Mouse (Mus musculus) layer of hippocampus, postnatal 10 days (tissue): ENCODE measurements around the gene Ttbk2. TPM values are rescaled to one million over a fixed set of nuclear protein-coding genes. Genes with fewer than 3 reads are reported as not detected.

Source experiments
- DNase-seq, 2 experiments: peaks; one replicate each; pipeline ENCODE4 v3.0.0; 2021; ENCODE audit warnings: low spot score in 2 of 2
- long read RNA-seq: library from polyadenylated mRNA; stranded (forward); transcript quantifications from one replicate; pipeline ENCODE4 v2.0.0, GENCODE M21; 2023
- total RNA-seq, 2 experiments: library from RNA; stranded (reverse); gene quantifications; 2 replicates each; pipeline ENCODE4 v1.2.3; 2021

Gene Ttbk2
- 10 to 100 TPM; 61.0 to 69.1 TPM for total RNA-seq
- long read RNA-seq, full-length matches to known transcripts, result 1 of 10 reads
- long read RNA-seq, partial matches to known transcripts, result 0 of 10 reads
- long read RNA-seq, other reads (novel, unspliced or antisense), result 9 of 10 reads

DNA sequence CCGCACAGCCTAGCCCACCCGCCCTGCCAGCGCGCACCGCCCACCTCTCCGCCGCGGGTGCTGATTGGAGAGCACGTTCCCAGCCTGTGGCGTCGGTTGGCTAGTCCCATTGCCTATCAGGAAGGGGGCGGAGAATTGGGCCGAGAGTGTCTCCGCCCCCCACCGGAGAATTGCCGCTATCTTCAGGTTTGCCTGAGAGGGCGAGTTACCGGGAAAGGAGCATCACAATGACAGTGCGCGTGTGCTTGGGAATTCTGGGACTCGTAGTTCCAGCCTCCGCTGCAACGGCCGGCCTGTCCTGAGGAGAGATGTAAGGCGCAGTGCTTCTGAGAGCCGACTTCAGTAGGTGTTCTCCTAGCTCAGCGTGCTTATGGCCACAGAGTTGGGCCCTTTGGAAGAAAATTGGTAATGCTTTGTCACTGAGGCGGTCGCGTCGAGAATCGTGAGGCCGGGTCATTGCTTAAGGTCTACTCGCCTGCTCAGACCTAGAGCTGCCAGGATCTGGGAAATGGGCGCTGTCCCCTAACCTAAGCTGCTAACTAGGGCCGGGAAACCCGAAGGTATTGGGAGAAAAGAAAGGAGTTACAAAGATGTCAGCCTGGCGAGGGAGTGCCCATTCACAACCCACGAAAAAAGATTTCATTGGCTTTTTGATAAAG is at the start of gene Ttbk2:
TSS of gene Ttbk2 (minus strand) at position 181 of the 659 bp plus-strand sequence.
- peak; percentile 99 for DNase-seq

DNA sequence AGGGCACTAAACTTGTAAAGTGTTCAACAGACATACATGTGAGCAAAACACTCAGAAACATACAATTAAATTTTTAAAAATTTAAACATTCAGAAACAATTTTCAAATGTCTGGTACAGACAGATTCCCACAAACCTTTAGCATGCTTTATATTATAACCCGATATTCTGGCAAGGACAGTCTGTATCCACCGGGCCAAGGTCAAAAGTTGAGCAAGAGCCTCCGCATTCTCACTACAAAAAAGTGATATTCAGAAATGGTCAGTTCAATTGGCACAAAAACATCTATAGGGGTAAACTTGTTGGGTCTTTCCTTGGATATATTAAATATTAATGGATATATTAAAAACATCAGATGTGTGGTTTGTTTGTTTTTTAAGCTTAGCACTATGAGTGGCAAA is 46.0 kb upstream of the Ttbk2 start:
- DNase-seq, result no peak

DNA sequence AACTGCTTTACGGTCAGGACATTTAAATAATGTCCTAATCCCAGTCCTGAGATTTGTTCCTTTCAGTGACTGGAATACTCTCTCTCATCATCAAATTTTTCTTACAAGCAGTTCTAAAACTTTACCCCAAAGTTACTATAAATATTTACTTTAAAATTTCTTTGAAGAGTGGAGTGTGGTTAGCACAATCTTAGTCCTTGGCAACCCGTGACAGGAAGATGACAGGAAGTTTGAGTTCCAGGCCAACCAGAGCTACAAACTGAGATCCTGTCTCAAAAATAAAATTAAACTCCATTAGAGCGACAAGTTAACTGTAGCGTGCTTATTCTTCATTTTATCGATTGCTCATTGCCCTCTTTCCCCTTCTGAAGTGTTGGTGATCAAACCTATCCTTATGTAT is 37.2 kb upstream of the Ttbk2 start:
- no peak for DNase-seq

DNA sequence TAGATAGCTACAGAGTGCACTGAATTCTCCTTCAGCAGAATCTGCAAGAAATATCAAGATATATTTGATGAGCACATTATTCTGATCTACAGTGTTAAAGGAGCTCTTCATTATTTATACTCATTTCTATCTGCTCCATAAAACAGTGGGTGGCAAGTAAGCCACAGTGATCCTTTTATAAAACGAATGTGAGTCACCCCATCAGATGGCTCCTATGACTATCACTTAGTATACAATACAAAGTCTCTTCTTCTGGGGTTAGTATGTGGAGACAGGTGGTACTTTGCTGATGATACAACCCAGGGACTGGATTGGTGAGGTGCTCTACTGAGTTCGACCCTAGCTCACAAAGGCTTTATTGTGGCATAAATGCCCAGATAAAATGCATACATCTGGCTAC is 22.8 kb upstream of the Ttbk2 start:
- no peak for DNase-seq

DNA sequence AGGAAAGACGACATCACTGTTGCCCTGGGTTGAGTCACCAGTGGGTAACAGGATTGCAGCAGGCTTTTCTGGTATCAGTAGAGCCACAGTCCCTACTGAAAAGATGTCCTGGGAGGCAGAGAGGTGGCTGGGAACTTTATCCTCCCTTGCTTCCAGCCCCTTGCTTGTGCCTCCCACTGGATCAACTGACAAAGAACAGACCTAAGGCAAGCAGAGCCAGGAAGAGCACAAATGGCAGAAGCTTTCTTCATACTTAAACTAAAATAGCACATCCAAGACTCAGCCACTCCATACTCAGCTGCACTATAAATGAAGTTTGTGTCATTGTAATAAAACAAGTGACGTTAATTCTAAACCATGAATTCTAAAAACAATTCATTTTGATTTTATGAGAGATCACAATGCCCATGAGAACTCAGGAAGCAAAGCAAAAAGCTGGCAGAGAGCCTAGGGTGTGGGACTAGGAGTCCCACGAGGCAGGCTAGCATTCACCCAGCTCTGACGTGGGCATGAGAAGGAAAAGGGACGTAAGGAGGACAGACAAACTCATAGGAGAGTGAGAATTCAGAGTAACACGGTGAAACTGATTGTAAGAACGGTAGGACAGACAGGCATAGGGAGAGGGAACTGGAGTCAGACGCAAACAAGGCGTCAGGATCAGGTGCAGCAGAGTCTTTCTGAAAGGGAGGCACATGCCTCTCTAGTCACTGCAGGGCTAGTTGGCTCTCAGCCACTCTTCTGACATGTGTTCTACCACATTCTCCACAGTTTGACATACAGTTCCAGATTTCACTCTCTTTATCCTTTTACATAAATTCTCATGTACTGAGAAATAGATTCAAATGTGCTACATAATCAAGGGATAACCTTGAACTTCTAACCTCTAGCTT is 21.3 kb upstream of the Ttbk2 start:
- DNase-seq, result no peak

DNA sequence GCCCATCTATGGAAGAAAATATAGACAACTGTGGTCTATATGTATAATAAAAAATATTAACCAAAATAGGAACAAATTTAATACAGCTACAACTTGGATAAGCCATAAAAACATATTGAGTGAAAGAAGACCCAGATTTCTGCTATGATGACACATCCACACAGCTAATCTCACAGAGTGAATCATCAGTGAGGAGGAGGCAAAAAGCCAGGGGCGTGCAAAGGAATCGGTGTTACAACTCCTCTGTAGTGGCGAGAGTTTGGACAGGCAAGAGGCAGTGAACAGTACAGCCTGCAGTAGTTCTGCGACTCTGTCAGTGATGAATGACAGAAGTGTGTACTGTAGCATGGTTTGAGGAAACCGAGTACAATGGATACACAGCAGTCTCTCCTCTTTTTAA is 16.9 kb upstream of the Ttbk2 start:
- DNase-seq, result peak in 1 of 2 experiments; percentile 22

DNA sequence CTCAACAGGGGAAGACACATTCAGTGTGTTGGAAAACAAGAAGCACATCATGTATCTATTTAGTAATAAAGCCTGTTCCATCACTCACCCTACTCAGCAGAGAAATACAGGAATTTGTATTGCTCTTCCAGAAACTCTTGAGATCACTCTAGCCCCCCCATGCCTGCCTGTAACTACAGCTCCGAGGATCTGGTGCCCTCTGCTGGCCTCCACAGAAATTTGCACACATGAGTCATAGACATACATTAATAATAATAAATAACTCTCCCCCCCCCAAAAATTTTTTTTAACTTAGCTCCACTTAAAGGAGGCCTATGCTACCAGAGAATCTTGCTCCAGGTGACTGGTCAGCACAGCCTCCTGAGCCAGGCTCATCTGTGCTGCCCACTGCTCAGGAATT is 16.2 kb upstream of the Ttbk2 start:
- DNase-seq, result peak; percentile 22 to 57

DNA sequence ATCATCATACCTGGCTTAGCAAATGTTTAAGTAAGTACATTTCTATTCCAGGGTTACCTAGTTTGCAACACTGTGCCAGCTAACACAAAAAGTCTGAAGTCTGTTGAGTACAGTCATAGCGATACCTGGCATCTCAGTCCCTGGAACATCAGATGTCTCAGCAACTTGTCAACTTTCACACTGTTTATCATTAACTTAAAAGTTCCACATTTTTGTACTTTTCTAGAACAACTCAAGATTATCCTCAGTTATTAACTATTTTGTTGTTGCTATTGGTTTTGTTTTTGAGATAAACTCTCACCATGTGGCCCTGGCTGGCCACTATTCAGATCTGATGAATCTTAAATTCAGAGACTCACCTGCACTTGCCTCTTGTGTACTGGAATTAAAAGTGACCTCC is 13.0 kb upstream of the Ttbk2 start:
- DNase-seq, result no peak

DNA sequence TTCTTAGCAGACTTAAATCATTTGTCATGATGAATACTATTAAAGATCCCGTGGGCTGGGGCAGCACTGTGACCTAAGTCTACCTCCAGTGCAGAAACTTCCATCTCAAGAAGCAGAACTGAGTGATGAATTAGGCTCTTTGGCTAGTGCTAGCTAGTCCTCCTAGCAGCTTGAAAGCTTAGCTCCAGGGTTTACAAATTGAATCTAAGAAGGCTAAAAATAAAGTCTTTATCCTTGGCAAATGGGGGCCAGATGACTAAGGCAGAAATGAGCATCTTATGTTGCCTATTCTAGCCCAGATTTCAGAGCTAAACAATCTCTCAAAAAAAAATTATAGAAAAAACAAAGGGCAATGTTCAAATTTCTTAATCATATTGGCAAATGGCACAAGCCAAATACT is 10.3 kb upstream of the Ttbk2 start:
- DNase-seq, result no peak

DNA sequence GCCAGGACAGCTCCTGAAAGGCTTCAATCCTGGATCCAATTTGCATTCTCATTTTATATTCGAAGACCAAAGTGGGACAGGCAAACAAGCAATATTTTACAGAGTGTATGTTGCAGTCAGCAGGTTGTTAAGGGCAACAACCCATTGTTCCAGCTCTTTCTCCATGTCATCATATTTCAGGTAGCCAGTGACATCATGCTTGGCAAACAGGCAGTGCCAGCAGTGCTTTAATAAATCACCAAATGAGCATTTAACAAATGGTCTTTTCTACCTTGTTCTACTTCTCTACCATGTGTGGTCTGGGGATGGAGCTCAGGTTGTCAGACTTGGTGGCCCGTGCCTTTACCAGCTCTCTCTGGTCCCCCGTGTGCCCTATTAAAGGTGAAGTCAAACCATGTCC is 7.7 kb upstream of the Ttbk2 start:
- no peak for DNase-seq

DNA sequence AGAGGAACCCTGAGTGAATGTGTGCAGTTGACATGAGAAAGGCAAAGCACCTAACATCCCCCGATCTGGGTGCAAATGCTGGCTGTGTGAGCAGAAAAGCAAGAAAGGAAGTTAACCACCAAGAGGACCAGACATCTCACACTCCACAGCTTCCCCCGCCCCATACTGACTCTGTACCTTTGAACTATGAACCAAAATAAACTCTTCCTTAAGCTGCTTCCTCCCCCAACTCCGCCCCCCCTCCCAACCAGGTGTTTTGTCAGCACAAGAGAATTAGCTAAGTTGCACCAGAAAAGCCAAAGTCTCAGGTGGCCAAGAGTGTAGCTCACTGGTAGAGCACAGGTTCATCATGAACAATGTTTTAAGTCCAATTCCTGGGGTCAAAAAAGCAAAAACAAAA is 2.7 kb upstream of the Ttbk2 start:
- DNase-seq, result no peak

DNA sequence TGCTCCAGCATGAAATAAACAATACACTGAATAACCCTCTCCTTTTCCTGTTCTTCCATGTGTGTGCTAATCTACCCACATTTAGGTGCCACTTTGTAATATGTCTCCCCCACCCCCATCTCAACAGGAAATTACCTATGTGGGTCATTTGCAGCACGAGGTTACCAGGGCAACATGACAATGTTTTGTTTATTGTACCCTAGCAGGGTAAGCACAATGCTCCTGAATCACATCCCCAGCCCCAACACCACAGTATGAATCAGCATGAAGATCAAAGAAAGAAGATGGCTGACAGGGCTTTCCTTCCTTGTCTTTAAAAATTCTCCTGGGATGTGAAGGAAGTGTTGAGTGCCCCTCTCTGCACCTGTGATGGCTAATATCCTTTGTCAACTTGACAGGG is 2.2 kb upstream of the Ttbk2 start:
- no peak for DNase-seq

DNA sequence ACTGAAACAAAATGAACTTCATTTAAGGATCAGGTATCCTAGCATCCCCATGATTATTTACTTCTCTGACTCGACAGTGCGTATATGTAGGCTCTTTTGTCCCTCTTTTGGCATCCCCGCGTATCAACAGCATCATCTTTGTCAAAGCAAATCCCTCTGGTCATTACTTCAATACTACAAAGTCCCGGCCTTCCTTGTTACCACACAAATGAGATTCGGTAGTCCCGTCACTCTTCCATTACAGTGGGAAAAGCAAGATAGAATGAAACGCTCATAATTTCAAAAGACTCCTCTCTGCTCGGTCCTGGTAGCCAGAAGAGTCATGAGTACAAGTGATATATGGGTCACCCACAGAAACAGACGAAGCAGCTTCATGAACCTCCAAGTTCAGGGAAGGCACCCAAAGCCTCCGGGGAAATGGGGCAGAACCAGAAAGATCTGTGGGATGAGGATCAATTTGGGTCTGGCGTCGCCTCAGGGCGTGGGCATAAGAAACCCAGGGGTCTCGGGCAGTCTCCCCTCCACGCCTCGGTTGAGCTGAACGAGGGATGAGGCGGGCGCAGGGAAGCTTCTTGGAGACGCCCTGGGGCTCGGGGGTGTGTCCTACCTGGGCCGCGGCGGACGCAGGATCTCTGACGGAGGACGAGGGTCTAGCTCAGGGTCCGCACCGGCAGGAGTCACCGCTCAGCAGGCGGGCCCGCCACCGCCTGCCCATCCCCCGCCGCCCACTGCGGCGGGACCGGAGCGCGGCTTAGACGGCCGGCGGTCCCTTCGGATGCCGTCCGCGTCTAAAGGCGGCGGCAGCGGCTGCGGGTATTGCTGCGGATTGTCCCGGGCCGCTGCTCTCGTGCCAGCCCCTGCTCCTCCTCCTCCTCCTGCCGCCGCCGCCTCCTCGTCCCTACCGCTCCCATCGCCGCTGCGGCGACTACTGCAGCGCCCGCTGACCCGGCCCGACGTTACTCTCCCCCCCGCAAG is 668 bp downstream of the Ttbk2 start, which contains the start of gene Cdan1:
TSS of gene Cdan1 (minus strand) at position 680 of the 975 bp plus-strand sequence.
- peak in 1 of 2 experiments; percentile 46 for DNase-seq

DNA sequence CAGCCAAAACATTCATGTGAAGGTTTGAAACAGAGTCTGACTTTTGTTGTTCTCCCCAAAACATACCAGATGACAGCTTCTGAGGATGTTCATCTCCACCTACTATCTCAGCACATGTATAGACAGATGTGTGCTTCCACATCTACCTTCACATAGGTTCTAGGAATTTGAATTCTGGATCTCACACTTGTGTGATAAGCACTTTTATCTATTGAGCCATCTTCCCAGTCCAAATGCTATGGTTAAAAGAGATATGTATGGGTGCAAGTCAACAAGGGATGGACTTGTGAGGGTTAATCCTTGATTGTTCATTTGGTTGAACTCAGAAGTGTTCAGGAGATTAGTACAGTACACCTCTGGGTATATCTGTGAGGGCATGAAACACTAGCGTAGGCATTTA is 5.1 kb downstream of the Ttbk2 start:
- DNase-seq, result no peak

DNA sequence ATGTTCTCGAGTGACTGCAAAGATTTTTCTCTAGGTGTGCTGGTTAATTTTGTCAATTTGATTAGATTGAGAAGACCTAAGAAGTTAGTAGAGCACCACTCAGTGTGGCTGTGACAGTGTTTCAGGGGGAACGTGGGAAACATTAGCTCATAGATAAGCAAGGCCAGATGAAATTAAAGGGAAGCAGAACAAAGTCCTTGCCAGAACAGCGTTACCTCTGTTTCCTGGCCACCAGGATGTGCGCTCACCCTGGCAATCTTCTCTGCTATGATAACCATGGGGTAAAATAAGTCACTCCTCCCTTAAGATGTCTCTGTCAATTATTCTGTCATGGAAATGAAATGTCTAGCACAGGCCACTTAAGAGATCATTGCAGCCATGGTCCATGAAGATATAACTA is 6.4 kb downstream of the Ttbk2 start:
- no peak for DNase-seq

DNA sequence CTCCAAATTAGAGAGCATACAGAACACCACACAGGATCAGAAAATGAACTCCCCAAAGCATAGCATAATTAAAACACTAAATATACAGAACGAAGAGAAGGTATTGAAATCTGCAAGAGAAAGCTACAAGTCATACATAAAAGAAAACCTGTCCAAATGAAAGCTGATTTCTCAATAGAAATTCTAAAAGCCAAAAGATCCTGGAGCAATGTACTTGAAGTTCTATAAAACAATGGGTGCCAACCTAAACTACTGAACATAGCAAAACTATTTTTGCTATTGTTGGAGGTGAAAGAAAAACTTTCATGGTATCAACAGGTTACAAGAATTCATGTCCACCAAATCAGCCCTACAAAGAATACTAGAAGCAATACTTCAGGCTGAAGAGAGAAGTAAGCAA is 9.2 kb downstream of the Ttbk2 start:
- DNase-seq, result no peak

DNA sequence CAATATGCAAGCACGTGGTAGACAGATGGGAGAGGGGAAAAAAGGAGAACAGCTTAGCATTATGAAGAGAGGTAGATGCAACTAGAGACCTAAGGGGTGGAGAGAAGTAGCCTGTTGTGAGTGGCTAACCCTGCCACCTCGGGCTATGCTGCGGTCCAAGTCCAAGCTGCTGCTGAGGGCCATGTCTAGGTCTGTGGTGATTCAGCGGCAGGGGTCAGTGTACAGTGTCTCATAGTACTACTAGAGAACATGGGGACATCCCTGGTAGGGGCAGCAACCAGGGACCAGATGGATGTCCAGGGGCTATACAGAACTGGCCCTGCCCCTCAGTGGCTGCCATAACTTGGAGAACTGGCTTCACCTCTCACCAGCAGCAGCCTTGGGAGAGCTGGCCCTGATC is 15.2 kb downstream of the Ttbk2 start:
- no peak for DNase-seq

DNA sequence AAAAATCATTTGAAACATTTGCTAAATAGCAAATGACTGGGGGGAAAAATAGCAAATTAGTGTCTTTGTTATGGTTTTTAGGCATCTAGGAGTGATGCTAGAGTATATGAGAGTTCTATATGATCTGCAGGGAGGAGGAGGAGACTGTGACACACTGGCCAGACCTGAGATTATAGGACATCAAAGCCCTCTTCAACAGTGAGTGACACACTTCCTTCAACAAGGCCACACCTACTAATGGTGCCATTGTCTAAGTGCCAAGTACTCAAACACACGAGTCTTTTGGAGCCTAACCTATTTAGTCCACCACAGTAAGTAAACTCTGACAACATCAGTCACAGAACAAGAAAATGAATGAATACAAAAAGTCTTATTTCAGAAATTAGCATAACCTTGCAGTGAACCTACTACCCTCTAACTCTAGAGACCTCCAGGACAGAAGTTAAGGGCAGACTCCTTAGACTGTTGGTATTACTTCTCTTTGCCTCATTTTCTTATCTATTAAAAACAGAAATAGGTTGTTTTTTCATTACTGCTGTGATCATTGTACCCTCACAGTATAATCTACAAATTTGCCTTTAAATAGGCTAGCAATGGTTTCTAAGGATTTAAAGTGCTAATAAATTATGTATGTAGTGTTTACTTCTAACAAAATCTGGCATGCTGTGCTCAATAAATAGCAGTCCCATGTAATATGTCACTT is 23.3 kb downstream of the Ttbk2 start:
- no peak for DNase-seq

DNA sequence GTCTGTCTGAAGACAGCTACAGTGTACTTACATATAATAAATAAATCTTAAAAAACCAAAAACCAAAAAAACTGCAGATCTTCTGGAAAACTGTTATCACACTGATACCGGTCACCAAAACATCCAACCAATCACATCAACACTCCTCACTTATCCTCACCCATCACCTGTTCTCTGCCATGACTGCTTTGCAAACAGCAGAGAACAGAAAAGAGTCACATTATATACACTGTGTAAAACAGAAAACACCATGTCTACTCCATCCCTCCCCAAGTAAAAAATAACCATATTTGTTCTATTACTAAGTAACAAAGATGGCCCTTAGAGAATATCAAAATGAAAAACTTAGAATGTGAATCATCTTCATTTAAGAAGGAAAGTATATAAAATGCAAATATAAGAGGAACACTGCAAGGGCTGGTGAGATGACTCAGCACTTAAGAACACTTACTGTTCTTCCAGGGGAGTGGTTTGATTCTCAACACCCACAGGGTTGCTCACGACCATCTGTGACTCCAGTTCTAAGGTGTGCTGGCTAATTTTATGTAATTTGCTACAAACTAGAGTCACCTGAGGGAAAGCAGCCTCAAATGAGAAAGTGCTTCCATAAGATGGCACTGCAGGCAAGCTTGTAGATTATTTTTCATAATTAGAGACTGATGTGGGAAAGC is 80.0 kb downstream of the Ttbk2 start:
- no peak for DNase-seq

DNA sequence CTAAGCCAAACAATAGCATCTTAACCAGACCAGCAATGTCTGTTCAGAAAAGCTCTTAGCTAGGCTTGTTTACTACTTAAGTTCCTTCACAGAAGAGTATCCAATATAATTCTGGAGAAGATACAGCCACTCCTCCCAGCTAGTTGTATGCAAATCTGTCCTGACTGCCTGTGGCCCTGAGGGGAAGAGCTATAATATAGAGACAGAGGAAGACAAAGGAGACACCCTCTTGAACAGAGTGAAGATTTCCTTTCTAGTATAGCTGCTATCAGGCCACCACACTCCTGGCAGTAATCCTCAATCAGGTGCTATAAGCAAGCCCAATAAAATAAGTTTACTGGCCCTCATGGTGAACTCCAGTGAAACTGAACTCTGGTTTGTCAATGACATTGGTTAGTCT is 88.5 kb downstream of the Ttbk2 start:
- DNase-seq, result no peak
